Mouse (Mus musculus) forebrain, embryonic 16.5 days (tissue): ENCODE results near the gene Ppp2r5e. TPM values are rescaled to one million over a fixed set of nuclear protein-coding genes. Genes with fewer than 3 reads are reported as not detected.
"Not testable (repeated sequence)": the region's sequence is repeated elsewhere in the genome, so short reads cannot be mapped to it uniquely, and the experiment has no call there.

Experiments
- ATAC-seq: fragments of 200-750 bp; cut with Nextera tagmentation; 2 replicates; pipeline ENCODE4 v1.8.0; 2017; ENCODE audit warnings: mild to moderate bottlenecking, moderate library complexity
- H3K27ac ChIP-seq: fragments of 300-500 bp; sonication (generic); 2 replicates; pipeline ENCODE4 v1.5.1; 2014; ENCODE audit warnings: low read length, control low read depth
- H3K27me3 ChIP-seq: fragments of 300-500 bp; sonication (generic); replicated peaks from 2 replicates; pipeline ENCODE4 v1.6.1; 2014; ENCODE audit warnings: low read length; ENCODE audit not compliant: control insufficient read depth, insufficient read depth
- H3K36me3 ChIP-seq: fragments of 300-500 bp; sonication (generic); 2 replicates; pipeline ENCODE4 v1.6.1; 2014; ENCODE audit not compliant: control insufficient read depth, insufficient read depth
- H3K4me1 ChIP-seq: fragments of 300-500 bp; sonication (generic); replicated peaks from 2 replicates; pipeline ENCODE4 v1.6.1; 2014; ENCODE audit warnings: low read length; ENCODE audit not compliant: control insufficient read depth, insufficient read depth
- H3K4me2 ChIP-seq: fragments of 300-500 bp; sonication (generic); 2 replicates; pipeline ENCODE4 v1.6.1; 2014; ENCODE audit warnings: mild to moderate bottlenecking, low read length, control low read depth
- H3K4me3 ChIP-seq: fragments of 300-500 bp; sonication (generic); replicated peaks from 2 replicates; pipeline ENCODE4 v1.5.1; 2014; ENCODE audit warnings: mild to moderate bottlenecking, low read length, control low read depth
- H3K9ac ChIP-seq: fragments of 300-500 bp; sonication (generic); replicated peaks from 2 replicates; pipeline ENCODE4 v1.6.1; 2014; ENCODE audit warnings: low read depth, low read length, control low read depth
- H3K9me3 ChIP-seq: fragments of 300-500 bp; sonication (generic); 2 replicates; pipeline ENCODE4 v1.6.1; 2016; ENCODE audit warnings: low read length; ENCODE audit not compliant: control insufficient read depth
- WGBS: fragments of 180-500 bp; shearing (Covaris S2); extraction: QIAGEN DNeasy Blood & Tissue Kit; methylation state at CpG from one replicate; pipeline ENCODE4 v1.1.7; 2014; 5-methylcytosine and 5-hydroxymethylcytosine counted together
- polyA plus RNA-seq: library from polyadenylated mRNA; unstranded; fragments of >200 nt; fragmentation: Nextera tagmentation; extraction: Ambion mirVana; gene quantifications from 2 replicates; pipeline ENCODE4 v1.2.1, GENCODE M21; 2015

The Ppp2r5e gene
- polyA plus RNA-seq, 1 experiment from 2014 or later = 22.1 TPM

DNA sequence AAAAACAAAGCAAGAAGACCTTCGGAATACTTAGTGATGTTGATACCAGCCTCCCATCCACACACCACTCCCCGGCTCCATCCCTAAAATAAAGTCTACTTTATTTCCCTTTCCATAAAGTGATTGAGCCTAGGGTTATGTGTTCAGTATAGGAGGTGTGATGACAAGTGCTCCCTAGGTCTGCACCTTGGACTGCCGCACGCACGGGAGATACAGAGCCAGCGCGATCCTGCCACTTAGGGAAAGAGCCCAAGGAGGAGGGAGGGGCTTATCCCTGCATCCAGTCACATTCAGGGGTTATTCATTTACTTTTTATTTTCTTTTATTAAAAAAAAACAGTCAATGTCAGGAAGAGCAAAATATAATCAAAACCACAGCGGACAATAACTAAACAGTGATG is 145.5 kb downstream of the Ppp2r5e start:
- no peak overlapping the region for H3K27ac ChIP-seq
- H3K9me3 ChIP-seq = no peaks in the 10 kb centered on the region
- ATAC-seq = no peak
- H3K4me1 ChIP-seq = no peaks in the 10 kb centered on the region
- no peak overlapping the region for H3K9ac ChIP-seq
- no peaks in the 10 kb centered on the region for H3K27me3 ChIP-seq
- H3K4me2 ChIP-seq = no peak overlapping the region
- no peak overlapping the region for H3K4me3 ChIP-seq
- WGBS = 94% methylated on average over 8 of the region's 8 CpGs
- H3K36me3 ChIP-seq = peaks cover 8% of the 10 kb centered on the region; the same call in 1 of the 2 replicates

DNA sequence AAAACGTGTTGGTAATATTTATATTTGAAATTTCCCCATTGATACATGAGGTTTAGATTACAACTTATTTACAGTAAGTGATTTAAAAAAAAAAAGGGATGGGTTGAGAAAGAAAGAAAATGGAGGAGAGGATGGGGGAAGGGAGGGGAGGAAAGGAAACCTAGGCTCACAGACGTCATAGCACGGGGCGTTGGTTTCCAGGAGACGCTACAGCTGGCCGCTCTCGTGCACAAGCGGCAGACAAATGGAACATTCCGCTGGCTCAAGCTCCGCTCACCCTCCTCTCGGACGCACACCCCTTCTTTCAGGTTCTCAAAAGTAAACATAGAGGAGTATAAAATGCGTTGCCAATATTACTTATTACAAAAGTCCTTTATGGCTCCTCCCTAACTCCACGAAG is 146.0 kb downstream of the Ppp2r5e start:
- no peaks in the 10 kb centered on the region for H3K9me3 ChIP-seq
- H3K27me3 ChIP-seq = no peaks in the 10 kb centered on the region
- no peaks in the 10 kb centered on the region for H3K4me1 ChIP-seq
- H3K27ac ChIP-seq = no peak overlapping the region
- H3K9ac ChIP-seq = no peak overlapping the region
- peaks cover 8% of the 10 kb centered on the region; the same call in 1 of the 2 replicates for H3K36me3 ChIP-seq
- no peak for ATAC-seq
- H3K4me3 ChIP-seq = no peak overlapping the region
- 84% methylated on average over 14 of the region's 14 CpGs for WGBS
- H3K4me2 ChIP-seq = no peak overlapping the region

DNA sequence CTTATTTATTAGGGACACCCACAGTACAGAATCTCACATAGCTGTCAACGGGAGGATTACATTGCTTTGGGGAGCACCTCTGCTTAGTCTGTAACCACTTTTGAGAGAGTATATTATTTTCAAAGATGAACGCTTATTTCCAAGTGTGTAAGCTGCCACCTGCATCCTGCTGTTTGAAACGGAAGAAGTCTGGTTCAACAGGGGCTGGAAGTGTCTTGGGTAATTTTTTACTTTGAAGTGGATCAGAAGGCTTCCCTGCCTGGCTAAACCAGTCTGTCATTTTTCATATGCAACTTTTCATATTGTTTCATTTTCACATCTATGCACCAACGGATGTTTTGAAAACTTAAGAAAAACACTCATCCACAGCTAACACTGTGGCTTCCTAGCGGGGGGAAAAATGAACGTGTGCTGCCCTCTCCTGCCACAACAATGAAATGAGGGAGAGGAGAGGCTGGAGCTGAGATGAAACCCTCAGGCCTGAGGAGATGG is 146.5 kb downstream of the Ppp2r5e start:
- no peak overlapping the region for H3K9ac ChIP-seq
- H3K27me3 ChIP-seq = no peaks in the 10 kb centered on the region
- ATAC-seq = no peak
- H3K4me3 ChIP-seq = no peak overlapping the region
- H3K27ac ChIP-seq = no peak overlapping the region
- 76% methylated on average over 6 of the region's 6 CpGs for WGBS
- no peak overlapping the region for H3K4me2 ChIP-seq
- H3K4me1 ChIP-seq = no peaks in the 10 kb centered on the region
- no peaks in the 10 kb centered on the region for H3K9me3 ChIP-seq
- H3K36me3 ChIP-seq = peaks cover 8% of the 10 kb centered on the region; the same call in 1 of the 2 replicates

DNA sequence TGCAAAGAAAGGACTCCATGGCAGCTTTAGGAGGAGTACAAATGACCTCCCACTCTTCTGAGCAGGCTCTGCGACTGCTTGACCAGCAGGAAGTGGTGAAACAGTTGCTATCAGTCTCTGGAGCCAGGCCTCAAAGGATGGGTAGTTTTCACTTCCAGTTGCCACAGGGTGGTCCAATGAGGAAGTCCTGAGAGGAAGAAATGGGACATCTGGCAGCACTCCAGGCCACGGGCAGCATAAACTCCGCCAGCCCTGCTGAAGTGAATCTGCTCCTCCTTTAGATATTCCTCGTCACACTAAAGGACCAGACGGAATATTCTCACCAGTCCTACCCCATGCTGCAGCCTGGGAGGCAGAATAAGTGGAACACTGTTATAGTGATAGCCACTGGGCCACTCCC is 147.1 kb downstream of the Ppp2r5e start:
- ATAC-seq = no peak
- H3K27ac ChIP-seq = no peak overlapping the region
- no peak overlapping the region for H3K4me3 ChIP-seq

DNA sequence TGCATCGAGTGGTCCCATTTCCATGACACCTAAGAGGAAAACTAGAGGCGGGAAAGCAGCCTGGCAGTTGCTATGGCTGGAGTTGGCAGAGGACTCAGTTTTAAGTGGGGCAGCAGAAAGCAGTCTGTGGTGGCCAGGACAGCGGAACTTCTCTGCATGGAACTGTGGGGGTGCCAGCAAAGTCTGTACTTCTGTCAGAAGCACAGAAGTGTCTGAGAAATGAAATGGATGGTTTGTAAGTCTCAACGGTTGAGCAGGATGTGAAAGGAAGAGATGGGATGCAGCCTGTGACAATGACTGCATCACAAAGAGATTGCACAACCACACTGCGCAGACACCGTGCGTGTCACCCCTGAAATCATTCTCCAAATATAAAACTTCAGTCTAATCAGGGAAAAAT is 149.8 kb downstream of the Ppp2r5e start:
- H3K4me1 ChIP-seq = no peaks in the 10 kb centered on the region
- no peak overlapping the region for H3K9ac ChIP-seq
- H3K9me3 ChIP-seq = no peaks in the 10 kb centered on the region
- no peak overlapping the region for H3K4me3 ChIP-seq
- ATAC-seq = no peak
- H3K36me3 ChIP-seq = no peaks in the 10 kb centered on the region
- 87% methylated on average over 7 of the region's 7 CpGs for WGBS
- no peak overlapping the region for H3K4me2 ChIP-seq
- no peaks in the 10 kb centered on the region for H3K27me3 ChIP-seq
- H3K27ac ChIP-seq = no peak overlapping the region

More for the DNA sequence above, 147.1 kb downstream of the Ppp2r5e start:
- 77% methylated on average over 5 of the region's 5 CpGs for WGBS
- H3K9ac ChIP-seq = no peak overlapping the region
- H3K9me3 ChIP-seq = no peaks in the 10 kb centered on the region
- no peaks in the 10 kb centered on the region for H3K4me1 ChIP-seq
- no peak overlapping the region for H3K4me2 ChIP-seq
- H3K27me3 ChIP-seq = no peaks in the 10 kb centered on the region
- peaks cover 8% of the 10 kb centered on the region; the same call in 1 of the 2 replicates for H3K36me3 ChIP-seq

DNA sequence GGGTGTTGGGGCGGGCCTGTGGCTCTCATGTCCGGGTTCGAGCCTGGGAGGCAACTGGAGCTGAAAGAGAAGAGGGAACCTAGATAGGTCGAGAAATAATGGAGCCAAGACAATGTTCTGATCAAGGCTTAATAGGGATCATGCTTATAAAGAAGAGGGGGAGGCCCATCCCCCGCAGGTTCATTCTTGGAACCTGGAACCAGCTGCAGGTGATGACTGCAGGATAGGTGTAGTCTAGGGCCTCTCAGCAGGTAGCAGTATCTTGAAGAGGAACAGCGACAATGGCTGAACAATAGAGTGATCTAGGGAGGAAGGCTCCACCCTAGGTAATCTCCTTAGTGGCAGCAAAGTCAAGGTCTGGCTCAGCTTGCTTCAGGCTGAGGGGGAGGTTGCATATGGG is 163.6 kb downstream of the Ppp2r5e start:
- not testable (repeated sequence) for ATAC-seq, H3K36me3 ChIP-seq, H3K27me3 ChIP-seq, H3K9ac ChIP-seq, H3K4me2 ChIP-seq, H3K9me3 ChIP-seq, H3K4me3 ChIP-seq, H3K4me1 ChIP-seq, H3K27ac ChIP-seq
- WGBS = 85% methylated on average over 6 of the region's 6 CpGs

DNA sequence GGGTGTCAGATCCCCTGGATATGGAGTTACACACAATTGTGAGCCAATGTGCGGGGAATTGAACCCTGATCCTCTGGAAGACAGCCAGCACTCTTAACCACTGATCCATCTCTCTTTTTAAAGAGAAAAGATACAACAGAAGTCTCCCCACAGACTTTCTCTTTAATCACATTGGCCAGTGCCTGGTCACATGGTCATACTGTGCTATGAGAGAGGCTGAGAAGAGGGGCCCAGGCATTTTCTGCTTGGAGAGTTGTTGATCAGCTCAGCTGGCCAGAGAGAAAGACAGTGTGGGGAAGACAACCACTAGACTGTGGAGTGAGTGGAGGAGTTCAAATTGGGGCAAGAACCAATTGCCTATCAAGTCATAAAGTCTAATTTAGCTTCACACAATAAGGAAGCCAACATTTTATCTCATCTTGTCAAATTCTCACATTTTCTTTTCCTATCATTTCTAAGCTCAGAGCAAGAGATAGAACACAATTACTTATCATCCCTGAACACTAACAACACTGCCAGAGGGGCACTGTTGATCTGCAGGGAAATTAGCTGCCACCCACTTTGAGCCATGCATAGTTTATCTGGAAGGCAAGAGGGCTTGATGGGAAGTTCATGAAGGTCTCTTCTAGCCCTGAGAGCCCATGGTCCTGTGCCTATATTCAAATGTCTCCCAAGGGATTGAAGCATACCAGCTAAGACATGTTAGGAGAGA is 166.2 kb downstream of the Ppp2r5e start:
- Histone ChIP-seq H3K27ac (no peak overlapping the region), H3K4me1 (no peaks in the 10 kb centered on the region), H3K9ac (no peak overlapping the region), H3K4me2 (no peak overlapping the region), H3K4me3 (no peak overlapping the region), H3K27me3 (no peaks in the 10 kb centered on the region), H3K9me3 (no peaks in the 10 kb centered on the region), H3K36me3 (no peaks in the 10 kb centered on the region)
- 76% methylated on average over 1 of the region's 1 CpGs for WGBS
- ATAC-seq = no peak

DNA sequence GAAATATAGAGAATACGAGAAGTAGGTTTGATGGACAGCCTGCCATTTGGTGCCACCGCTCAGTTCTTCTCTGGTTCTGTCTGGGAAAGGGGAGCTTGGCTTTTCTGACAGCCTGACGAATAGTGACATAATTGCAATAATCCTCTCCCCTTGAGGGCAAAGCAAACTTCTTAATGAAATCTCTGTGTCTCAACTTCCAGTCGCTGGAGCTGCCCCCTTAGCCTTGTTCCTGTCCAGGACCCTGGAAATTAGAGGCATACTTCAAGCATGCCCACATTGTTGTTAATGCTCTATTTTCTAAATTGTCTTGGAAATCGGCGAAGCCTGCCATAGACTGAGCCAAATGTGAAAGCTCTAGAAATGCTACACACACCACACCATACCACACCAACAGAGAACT is 167.3 kb downstream of the Ppp2r5e start:
- no peak for ATAC-seq
- no peaks in the 10 kb centered on the region for H3K9me3 ChIP-seq
- H3K4me1 ChIP-seq = no peaks in the 10 kb centered on the region
- no peak overlapping the region for H3K4me3 ChIP-seq
- no peaks in the 10 kb centered on the region for H3K36me3 ChIP-seq
- no peak overlapping the region for H3K9ac ChIP-seq
- no peak overlapping the region for H3K27ac ChIP-seq
- 73% methylated on average over 6 of the region's 6 CpGs for WGBS
- H3K4me2 ChIP-seq = no peak overlapping the region
- H3K27me3 ChIP-seq = no peaks in the 10 kb centered on the region

DNA sequence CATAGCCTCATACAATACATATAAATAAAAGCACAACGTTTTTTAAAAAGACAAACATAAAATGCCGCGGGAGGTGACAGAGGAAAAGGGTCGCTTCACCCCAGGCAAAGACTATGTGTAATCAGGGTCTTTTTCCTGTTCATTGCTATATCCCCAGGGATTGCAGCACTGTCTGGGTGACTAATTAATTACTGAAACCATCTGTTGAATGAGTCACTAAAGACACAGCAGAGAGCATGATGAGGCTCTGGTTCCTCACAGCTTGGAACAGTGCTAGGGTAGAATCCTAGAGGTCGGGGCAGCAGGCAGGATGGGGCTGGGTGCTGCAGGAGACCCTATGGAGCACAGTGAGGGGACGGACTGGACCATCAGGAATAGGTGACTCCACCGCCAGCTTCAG is 170.2 kb downstream of the Ppp2r5e start:
- no peak overlapping the region for H3K4me3 ChIP-seq
- H3K27ac ChIP-seq = no peak overlapping the region
- H3K9ac ChIP-seq = no peak overlapping the region
- 89% methylated on average over 7 of the region's 7 CpGs for WGBS
- ATAC-seq = no peak
- no peaks in the 10 kb centered on the region for H3K4me1 ChIP-seq
- no peaks in the 10 kb centered on the region for H3K9me3 ChIP-seq
- H3K4me2 ChIP-seq = no peak overlapping the region
- no peaks in the 10 kb centered on the region for H3K36me3 ChIP-seq
- H3K27me3 ChIP-seq = no peaks in the 10 kb centered on the region

DNA sequence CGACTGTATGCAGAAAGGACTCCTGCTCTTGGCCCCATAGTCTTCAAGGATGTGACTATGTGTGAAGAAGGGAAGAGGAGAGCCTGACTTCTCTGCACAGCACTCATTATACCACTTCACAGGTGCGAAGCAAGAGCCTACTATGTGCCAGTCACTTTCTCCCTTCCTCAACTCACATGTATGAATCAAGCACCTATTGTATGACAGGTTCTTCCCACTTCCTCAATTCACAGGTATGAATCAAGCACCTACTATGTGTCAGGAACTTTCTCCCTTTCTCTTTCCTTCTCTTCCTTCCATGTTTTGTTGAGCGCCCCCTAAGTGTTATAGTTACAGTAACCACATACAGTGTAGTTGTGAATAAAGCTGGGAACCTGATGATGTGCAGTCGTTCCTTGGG is 171.2 kb downstream of the Ppp2r5e start:
- H3K4me1 ChIP-seq = no peaks in the 10 kb centered on the region
- H3K4me3 ChIP-seq = no peak overlapping the region
- no peaks in the 10 kb centered on the region for H3K27me3 ChIP-seq
- no peak for ATAC-seq
- no peak overlapping the region for H3K27ac ChIP-seq
- no peak overlapping the region for H3K9ac ChIP-seq
- 89% methylated on average over 4 of the region's 4 CpGs for WGBS
- H3K36me3 ChIP-seq = no peaks in the 10 kb centered on the region
- H3K9me3 ChIP-seq = no peaks in the 10 kb centered on the region
- no peak overlapping the region for H3K4me2 ChIP-seq
